Mouse (Mus musculus): ENCODE measurements around the gene Rab11fip4.

Rab11fip4 gene

GRCm38 (mm10) chr11:79714743-79715110 lies 123.7 kb downstream of the Rab11fip4 start:
- no peak for DNase-seq

GRCm38 (mm10) chr11:79715316-79715715 lies 124.3 kb downstream of the Rab11fip4 start:
- DNase-seq = no peak

DNA sequence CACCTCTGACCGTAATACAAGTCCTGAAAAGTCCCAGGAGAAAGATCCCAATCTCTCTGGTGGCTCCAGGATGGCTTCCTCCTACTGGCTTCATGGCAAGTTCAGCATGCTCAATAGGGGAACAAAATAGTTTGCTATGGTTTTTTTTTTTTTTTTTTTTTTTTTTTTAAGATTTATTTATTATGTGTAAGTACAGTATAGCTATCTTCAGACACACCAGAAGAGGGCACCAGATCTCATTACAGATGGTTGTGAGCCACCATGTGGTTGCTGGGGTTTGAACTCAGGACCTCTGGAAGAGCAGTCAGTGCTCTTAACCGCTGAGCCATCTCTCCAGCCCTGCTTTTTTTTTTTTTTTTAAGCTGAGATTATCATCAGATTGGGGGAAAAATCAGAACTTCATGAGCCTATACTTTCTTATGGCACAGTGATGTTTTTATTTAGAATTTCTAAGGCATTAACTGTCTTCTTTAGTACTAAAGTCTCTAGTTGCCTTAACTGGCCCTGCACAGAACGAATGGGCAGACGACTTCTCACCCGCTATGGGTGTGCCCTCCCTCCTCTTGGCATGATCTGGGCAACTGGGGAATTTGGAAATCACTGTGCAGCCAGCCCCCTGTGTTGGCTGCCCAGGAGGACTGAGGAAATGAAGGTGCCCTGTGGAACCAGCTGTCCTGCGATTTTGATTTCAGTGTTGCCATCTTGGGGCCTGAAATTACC lies 124.9 kb downstream of the Rab11fip4 start:
- no peak for DNase-seq

DNA sequence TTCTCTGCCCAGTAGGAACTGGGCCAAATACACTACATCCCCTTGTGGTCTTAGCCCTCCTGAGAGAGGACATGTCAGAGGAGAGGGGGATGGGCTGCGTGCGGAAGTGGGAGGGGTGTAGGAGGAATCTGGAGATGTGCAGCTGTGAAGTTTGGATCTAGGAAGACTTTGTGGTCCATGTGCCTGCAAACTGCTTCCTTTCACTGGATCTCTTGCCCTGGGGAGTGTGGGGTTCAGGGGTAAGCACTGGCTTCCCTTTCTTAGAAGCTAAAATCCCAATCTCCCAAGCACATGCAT lies 125.4 kb downstream of the Rab11fip4 start:
- no peak for DNase-seq

DNA sequence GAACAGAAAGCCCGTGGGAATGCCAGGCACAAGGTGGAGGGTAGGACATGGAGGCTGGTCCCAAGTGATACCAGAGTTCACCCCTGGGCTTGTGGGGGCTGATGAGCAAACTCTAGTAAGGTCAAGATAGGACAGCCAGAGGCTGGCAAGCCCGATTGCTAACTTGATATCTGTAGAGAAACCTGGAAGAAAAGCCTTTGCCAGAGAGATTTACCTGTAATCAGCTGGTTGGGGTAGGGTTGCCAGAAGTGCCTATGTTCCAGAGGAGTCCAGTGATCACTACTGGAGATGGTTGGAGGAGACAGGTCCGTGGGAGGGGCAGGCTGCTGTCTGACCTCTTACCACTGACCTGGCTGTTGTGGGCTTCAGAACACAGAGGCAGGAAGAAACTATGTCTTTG lies 126.3 kb downstream of the Rab11fip4 start:
- no peak for DNase-seq

DNA sequence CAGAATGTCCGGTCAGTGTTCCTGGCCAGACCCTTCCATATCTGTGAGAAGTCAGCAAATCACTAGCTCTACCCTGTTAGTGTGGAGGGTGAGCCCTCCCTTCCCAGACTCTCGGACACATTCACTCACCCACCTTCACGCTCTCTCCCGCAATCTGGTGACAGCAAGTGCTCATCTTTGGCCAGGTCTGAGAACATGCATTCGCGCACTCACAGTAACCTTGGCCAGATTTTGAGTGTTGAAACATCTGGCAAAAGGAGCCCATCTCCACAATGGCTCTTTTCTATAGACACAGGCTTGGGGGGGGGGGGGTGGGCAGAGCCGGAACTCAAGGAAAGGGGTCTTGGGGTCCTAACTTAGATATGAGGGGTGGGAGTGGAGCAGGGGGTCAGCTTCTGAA lies 126.8 kb downstream of the Rab11fip4 start:
- no peak for DNase-seq

DNA sequence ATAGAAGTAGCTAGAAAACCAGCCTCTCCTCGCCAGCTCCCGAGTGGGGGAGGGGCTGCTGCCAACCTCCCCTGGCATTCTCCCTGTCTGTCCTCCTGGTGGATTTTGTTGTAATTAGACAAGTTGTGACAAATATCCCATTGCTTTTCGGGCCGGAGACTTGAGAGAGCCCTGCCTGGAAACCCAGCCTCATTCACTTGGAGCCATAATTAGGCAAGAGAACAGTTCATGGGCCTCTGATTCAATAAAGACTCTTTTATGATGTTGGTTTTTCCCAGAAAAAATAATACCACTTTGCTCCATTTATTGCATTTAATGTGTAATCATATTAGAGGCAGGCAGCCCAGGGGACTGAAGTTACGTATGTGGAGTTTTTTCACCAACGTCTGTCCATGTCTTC lies 127.2 kb downstream of the Rab11fip4 start:
- no peak for DNase-seq

DNA sequence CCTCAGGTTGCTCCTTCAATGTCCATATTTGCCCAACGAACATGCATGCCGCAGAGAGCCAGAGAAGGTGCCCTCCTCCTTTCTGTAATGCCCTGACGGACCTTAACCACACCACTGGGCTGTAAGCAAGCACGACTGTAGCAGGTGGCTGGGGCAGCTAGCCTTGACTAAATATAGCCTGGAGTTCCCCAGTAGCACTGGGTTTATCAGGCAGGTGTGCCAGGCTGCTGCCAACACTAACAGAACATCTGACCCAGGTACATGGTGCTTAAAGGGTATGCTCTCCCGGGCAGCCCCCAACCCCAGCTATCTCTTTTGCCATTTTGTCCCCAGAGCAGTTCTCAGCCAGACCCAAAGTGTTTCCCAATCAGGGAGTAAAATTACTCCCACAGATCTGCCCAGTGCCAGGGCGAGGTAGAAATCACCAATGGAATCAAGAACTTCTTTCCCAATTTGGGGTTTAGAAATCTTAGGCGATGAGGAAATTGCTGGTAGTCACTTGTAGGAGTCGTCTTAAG lies 127.9 kb downstream of the Rab11fip4 start:
- no peak for DNase-seq

DNA sequence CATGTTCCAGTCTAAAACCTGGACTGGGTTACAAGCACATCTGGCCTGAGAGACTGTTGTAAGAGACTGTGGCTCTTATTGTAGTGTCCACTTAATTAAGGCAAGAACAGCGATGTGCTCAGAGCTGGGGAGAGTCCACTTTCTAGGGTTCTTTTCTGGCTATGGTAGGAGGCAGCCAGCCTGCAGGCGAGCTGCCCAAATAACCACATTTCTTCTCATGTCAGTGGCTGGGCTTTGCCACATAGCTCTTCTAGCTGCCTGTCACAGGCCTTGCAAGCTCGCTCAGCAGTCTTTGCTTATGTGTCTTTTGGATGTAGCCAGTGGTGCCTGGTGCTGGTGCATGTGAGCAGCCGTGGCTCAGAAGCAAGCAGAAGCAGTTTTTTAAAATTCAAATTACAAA lies 129.7 kb downstream of the Rab11fip4 start:
- no peak for DNase-seq

- DNase-seq = no peak
These were observed 131.8 kb downstream of the Rab11fip4 start for GRCm38 (mm10) chr11:79722811-79723210.

- DNase-seq = no peak
These were observed 134.0 kb downstream of the Rab11fip4 start for GRCm38 (mm10) chr11:79725005-79725404.

GRCm38 (mm10) chr11:79729231-79730047 lies 138.4 kb downstream of the Rab11fip4 start:
- DNase-seq = peak; percentile 88

DNA sequence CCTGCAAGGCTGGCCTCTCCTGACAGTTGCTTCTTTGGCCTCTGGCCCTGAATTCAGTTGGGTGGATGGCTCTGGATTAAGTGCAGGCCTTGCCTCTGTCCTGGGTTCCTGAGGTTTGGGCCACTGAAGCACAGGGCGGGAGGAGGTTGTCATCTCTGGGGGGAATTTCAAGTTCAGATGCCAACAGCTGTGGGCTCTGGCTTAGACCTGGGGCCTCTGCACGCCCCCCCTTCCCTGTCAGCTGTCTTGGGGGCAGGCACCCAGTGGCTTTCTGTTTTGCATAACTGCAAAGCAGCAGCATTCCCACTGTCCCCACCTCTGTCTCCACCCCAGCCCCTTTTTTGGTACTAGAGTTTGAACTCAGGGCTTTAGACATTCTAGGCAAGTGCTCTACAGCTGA lies 139.4 kb downstream of the Rab11fip4 start:
- DNase-seq = no peak

DNA sequence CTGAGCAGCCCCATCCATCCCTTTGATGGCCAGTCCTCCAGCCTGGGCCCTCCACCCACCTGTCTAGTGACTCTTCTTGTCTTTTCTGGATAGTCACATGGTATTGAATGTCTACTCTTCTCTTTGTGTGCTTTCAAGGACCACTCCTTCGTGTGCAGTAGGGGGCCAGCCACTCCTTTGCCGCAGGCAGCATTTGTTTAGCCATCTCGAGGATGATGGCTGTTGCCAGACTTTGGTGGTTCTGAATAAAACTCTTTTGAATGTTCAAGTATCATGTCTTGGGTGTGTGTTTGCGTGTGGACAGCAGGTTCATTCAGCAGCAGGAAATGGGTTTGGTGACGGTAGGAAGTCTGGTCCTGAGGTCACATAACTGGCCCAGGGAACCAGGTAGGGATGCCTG lies 140.5 kb downstream of the Rab11fip4 start:
- no peak for DNase-seq

GRCm38 (mm10) chr11:79733013-79733412 lies 142.0 kb downstream of the Rab11fip4 start:
- no peak for DNase-seq

GRCm38 (mm10) chr11:79736232-79737006 lies 145.4 kb downstream of the Rab11fip4 start:
- DNase-seq = no peak

- no peak for DNase-seq
These were observed 146.2 kb downstream of the Rab11fip4 start for GRCm38 (mm10) chr11:79737126-79737697.

GRCm38 (mm10) chr11:79737865-79738502 lies 147.0 kb downstream of the Rab11fip4 start:
- no peak for DNase-seq

GRCm38 (mm10) chr11:79738725-79739558 lies 147.9 kb downstream of the Rab11fip4 start:
- DNase-seq = no peak

DNA sequence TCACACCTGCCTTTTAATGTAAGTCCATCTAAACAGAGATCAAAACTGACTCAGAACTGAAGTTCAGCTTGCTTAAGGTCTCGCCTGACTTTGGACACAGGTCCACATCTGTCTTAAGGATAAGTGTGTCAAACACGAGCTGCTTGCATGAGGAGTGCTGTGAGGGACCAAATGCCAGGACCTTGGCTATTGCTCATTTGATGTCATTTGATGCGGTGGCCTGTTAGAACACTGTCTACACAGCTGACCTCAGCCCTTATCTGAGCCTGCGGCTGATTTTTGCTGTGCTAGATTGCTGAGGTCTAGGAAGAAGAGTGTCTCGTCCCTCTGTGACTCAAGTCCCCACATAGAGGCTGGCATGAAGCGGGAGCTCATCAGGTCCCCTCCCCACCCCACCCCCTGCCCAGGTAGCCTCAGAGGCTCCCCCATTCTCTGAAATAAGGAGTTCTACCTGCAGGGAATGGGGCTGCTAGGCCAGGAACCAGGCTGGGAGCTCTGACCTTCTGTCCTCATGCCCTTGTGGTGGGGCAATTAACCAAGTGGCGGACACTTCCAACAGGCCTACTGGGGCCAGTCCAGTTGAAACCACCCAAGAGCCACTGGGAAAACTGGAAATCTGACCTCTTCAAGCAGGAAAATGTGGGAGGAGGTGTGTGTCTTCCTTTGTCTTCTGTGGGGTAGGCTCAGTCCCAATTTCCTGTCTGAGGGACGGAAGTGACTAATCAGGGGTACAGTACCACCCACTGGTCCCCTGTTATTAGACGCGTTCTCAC lies 149.9 kb downstream of the Rab11fip4 start:
- DNase-seq = no peak

GRCm38 (mm10) chr11:79746552-79747102 lies 155.6 kb downstream of the Rab11fip4 start:
- DNase-seq = no peak

Measured in cerebellum, adult 9-10 months (tissue).